Mouse (Mus musculus) retina, embryonic 14.5 days (tissue): ENCODE measurements around the gene Spem2.

Experiments
- DNase-seq: peaks from one replicate; pipeline ENCODE4 v3.0.0-alpha.2; 2015; ENCODE audit warnings: low spot score

Spem2 gene

DNA sequence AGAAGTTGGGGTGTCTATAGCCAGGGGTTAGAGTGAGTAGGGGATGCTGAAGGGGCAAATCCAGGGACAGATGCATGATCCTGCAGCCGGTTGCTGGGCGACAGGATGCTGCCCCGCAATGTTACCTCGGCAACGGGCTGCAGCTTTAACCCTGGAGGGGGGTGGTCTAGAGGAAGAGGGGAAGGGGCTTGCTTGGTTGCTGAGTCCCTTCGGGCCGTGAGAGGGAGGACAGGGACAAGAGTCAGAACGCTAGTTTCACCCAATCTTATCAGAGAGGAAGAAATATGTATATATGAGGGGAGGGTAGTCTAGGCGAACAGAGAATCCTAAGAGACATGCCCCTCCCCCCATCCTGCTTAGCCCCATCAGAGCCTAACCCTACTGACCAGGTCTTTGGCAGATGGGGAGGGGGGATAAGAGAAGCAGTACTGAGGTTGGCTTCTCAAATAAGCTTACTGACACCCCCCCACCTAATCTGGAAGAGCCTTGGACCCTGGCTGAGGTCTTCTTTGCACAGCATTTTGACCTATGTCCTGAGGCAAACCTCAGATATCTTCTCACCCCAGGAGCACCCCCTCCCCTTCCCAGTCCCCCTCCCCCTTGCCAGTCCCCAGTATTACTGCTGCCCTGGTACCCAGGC lies 17.2 kb upstream of the Spem2 start:
- DNase-seq = peak; percentile 68

DNA sequence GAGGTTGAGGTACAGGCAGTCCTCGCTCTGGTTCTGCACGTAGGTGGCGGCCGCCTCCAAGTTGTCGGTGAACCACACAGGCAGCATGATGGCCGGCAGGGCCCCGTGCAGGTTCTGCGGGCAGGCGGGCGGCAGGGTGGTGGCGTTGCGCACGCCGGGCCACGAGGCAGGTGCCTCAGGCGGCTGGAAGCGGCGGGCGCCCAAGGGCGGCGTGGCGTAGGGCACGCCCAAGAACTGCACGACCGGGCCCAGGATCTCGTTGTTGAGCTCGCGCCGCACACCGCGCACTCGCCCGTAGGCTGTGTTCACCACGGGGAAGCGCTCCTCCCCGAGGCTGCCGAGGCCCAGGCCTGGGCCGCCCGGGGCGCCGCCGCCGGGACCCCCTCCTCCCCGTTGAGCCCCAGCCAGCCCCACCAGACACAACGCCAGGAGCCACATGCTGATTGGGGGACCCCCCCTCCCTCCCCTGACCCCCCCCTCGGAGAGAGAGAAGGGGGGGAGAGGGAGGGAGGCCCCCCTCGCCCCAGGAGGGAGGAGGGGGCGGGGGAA lies 15.8 kb upstream of the Spem2 start:
- DNase-seq = peak; percentile 40

DNA sequence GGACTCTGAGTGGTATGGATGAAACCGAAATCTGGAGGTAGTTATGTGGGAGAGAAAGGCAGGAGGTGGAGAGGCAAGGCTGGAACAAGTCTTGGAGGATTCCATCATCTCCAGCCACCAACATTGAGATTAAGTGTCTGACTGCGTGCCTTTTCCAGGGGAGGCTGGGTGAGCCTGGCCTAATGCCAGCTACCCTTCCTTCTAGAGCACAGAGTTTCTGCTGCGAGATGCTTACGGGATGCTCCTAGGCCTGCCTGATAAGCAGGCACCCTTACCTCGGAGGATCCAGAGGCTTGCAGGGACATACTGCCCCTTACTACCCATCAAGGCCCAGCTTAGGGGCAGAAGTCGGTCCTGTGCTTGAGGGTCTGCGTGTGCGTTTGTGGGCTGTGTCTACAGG lies 15.3 kb upstream of the Spem2 start:
- no peak for DNase-seq

DNA sequence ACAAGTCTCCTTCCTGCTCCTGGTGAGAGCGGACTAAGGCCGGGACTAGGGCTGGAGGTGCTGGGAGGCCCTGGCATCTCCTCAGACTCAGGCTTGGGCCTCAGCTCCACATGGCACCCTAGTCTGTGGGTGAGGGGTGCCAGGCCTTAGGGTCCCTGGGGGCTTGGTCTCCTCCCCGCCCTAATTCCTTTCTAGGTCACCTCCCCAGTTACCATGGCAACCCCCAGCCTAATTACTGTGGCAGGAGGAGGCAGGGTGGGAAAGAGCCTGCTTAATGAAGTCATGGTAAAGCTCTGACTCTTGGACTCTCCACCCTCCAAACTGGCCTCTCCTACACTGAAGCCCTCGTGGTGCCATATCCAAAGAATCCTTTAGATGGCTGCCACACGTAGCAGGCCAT lies 10.6 kb upstream of the Spem2 start:
- peak; percentile 70 for DNase-seq

DNA sequence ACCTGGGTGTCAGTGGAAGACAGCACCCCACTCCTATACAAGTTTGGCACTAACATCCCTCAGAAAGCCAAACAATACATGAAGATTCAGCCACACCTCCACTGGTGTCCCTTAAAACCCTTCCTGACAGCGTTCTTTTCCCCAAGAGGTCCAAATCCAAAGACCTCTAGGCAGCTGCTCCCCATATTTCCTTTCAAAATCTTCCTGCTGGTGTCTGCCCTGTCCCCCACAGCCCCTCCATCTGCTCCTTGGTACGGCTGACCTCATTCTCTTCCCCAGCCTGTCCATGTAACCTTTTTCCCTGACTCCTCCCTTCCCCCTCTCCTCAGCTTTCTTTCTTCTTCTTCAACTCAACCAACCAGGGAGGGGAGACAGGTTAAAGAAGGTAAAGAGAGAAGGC lies 5.2 kb upstream of the Spem2 start:
- DNase-seq = no peak

DNA sequence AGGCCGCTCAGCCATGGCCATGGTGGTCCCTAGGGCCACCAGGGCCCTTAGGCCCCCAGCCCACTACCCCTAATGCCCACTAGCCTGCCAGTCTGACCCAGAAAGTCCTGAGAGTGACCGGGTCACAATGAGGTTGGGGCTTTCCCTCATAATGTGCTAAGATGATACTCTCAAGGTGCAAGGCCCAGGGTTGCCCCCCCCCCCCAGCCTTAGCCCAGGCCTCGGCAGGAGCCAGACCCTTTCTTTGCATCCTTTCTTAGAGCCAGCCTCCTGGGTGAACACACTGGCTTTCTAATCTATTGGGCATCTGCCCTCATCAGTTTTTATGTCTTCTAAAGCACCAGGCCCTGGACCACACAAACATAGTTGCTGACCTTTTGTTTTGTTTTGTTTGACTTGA lies 3.8 kb upstream of the Spem2 start, which contains the start of gene Spem1:
Gene Spem1 (minus strand): TSS at position 101 of the 400 bp plus-strand sequence.
- DNase-seq = no peak

DNA sequence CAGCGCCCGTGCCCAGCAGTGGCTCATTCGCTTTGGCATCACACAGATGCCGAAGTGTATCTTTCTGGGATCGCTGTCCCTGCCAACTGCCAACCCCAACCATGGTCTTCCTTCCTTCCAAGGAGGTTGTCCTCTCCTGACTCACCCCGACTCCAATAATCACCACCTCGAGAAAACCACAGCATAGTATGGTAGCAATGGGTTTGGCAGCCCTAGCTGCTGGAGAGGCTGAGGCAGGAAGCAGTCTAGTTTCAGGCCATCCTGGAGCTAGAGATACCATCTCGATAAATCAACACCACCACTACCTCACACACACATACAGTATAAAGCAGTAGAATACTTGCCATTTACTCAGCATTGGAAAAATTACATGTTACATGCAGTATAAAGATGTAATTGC lies 606 bp upstream of the Spem2 start:
- no peak for DNase-seq

DNA sequence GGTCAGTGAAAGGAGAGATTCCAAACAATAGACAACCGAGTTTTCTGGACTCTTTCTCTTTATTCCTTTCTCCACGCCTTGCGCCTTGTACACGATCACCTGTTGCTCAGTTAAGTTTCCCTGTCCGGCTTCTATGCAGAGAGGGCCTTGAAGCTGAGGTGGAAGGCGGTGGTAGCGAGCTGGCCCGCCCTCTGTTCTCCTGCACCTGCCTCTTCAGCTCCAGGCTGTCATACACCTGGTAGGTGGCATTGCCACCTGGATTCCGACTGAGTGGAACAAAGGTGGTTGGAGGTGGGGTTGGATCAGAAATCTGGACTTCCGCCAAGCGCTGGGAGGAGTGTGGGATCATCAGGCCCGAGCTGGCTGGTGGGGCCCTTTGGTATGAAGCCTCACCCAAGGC lies 1.7 kb downstream of the Spem2 start:
- no peak for DNase-seq

DNA sequence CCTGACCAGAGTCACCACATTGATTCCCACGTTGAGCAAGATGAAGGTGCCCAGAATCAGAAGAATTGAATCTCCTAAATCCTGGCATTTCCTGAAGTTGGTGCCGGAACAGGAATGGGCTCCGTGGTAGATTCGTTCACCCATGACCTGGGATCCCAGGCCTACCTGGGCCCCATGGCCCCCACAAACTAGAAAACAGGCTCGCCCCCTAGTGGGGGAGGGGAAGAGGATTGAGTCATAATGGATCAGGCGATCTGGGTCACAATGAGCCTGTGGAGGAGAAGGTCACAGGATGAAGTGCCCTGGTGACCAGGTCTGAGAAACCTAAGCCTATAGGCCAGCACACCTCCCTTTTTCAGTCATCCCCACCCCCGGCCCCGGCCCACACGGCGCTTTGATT lies 3.1 kb downstream of the Spem2 start, which contains the start of gene Gm39566:
Gene Gm39566 (minus strand): TSS at position 144 of the 400 bp plus-strand sequence.
- DNase-seq = no peak

DNA sequence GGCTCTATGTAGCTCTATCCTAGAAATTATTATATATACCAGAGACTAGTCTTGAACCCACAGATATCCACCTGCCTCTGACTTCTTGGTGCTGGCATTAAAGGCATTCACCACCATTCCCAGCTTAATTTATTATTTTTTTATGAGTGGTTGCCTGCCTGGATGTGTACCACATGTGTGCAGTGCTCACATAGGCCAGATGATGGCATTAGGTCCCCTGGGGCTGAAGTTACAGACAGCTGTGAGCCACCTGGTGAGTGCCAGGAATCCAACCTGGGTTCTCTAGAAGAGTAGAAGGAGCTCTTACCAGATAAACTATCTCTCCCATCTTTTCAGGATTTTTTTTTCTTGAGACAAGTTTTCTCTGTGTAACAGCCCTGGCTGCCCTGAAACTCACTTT lies 8.0 kb downstream of the Spem2 start:
- DNase-seq = no peak

DNA sequence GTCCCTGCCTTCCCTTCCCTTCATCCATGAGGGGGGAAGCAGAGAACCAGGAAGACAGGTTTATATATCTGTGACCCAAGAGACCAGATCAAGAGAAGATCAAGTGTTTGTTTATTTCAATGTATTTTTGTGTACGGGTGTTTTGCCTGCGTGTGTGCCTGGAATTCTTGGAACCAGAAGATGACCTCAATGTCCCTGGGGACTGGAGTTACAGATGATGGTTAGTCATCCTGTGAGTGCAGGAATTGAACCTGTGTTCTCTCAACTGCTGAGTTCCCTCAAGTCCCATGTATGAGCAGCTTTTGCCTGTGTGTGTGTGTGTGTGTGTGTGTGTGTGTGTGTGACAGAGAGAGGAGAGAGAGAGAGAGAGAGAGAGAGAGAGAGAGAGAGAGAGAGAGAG lies 10.6 kb downstream of the Spem2 start:
- DNase-seq = no peak

DNA sequence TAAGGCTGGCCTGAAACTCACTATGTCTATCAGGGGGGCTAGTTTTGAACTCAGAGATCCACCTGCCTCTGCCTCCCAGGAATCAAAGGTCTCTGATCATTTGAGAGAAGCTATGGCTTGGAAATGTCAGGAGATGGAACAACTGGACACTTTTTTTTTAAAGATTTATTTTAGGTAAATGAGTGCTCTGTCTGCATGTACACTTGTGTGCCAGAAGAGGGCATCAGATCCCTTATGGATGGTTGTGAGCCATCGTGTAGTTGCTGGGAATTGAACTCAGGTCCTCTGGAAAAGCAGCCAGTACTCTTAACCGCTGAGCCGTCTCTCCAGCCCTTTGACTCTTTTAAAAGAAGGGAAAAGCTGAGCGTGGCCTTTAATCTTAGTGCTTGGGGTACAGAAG lies 11.9 kb downstream of the Spem2 start:
- no peak for DNase-seq

DNA sequence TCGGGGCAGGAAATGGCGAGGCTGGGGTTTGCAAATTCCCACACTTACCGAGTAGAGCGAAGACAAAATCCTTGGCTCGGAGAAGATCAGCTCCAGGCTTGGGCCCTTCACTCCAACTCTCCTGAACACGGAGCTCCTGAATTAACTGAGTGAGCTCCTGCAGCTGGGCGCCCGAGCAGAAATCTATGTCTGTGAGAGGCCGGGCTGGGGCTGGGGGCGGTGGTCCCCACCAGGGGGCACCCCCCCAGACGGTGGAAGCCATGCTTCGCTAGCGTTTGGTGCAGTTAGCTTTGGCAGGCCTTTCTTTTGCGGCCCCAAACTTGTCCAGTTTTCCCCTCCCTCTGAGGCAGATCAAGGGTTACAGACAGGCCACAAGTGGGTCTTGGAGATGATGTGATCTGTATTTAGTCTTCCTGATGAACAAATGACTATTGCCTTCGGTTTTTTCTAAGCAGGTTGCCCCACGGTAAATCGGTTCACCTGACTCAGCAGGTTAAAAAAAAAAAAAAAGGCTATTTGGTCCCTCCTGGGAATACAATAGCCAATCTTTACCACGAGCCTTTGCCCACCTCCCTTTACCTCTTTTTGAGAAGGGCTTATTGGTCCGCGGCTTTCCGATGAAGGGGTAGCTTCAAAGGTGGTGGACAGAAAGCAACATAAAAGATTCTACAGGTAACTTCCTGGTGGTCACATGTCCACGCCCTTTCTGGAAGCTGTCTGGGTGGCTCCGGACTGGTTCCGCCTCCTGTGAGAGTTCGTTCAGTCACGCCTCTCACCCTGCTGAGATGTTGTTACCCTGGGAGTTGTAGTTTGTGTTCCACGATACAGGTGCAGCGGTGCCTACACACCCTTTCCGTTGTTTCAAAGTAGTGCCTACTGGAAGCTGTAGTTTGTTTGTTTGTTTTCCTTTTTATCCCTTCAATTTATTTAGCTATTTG lies 13.0 kb downstream of the Spem2 start, which contains the start of gene Tmem102:
Gene Tmem102 (minus strand): TSS at position 653 of the 938 bp plus-strand sequence.
- DNase-seq = no peak

DNA sequence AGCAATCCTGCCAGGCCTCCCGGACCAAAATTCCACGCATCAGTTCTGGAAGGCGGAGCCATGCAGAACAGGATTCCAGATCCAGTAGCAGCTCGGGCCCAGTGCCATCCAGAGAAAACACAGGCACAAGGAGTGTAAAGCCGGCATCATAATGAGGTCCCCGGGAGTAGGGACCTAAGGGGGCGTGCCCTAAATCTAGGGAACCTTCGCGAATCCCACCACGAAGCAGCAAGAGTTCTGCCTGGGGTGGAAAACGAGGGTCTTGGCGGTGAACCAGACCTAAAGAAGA lies 13.7 kb downstream of the Spem2 start:
- no peak for DNase-seq

DNA sequence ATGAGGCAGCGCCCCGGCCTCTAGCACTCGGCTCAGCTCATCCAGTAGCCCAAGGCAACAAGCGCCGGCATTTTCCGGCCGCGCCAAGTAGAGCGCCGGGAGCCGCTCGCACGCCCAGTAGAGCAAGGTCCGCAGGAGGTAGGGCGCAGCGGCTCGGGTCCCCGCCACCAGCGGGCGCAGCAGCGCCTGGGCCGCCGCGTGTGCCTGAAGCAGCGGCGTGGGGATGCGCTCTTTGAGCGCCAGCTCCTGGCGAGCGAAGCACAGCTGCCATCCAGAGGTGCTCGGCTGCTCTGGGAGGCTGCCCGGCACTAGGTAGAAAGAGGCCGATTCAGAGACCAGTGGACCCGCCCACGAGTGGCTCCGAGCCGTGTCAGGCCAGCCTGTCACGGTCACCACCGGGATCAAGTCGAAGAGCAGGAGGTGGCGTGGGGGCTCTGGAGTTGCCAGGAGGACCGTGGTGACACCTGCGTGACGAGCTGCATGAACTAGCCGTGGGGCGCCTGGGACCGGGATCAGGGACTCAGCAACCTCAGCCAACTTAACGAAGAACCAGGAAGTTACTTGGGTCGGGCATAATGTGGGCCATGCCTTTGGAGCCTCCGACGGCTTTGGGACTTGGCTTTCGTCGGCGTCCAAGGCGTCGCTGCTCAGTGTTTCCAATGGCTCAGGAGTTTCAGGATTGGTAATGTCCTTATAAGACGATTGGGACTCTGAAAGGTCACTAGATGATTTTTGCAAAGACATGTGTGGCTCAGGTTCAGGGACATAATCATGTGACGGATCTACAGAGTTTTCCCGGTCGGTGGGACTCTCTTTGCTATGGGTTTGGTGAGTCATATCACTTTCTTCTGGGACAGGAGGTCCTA lies 14.2 kb downstream of the Spem2 start:
- DNase-seq = peak; percentile 80

DNA sequence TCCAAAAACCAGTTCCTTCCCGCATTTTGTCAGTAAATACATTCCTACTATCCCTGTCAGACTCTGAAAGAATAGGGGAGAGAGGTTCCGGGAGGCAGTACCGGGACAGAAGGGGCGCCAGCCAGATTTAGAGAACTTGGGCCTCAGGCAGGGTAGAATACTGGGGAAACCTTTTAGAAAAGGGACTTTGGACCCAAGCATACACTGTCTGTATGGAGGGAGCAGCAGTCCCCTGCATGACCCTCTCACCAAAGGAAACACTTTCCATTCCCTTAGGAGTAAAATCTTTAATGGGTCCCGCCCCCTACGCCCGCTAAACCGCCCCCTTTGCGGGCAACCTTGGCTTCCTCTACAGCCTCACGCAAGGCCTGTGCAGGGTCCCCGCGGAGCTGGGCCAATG lies 14.9 kb downstream of the Spem2 start:
- no peak for DNase-seq

DNA sequence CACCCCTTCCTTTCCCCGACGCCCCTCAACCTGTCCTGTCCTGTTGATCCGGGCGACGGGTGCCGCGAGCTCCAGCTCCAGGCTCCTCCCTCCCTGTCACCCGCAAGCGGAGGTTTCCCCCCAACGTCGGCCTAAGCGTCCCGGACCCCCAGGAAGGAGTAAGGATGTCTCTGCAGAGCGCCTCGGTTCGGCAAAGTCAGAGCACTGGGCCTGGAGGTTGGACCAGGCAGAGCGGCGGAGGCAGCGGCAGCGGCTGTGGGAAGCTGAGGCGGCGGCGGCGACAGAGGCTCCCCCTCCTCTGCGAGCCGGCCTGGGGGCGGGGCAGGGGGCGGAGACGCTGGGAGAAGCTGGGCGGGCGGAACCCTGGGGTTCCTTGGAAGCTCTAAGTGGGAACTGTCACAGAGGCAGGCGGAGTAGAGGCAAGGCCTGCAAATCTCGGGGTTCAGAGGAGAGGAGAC lies 15.6 kb downstream of the Spem2 start:
- peak; percentile 77 for DNase-seq

DNA sequence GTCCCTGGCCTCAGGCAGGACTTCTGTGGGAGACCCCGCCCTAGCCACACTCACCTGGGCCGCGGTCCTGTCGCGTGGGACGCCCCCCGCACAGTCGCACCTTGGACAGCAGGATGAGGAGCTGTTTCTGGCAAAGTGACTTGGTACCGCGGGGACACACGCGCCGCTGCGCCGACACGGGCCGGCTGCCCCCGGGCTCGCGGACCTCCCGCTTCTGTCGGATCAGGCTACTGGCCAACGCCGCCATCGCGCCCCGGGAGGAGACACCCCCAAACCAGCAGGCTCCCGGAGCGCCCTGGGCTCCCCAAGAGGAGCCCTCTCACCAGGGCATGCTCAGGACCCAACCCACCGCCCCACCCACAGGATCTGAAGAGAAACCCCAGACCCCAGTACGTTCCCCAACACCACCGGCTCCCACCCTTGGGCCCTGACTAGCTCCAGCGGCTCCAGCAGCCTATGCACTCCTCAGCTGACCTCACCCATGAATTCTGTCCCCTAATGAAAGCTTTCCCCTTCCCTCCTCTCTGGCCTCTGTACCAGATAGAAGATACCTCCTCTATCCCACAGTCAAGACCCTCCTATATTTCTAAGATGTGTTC lies 16.8 kb downstream of the Spem2 start, which contains the start of gene Fgf11:
Gene Fgf11 (minus strand): TSS at position 479 of the 599 bp plus-strand sequence.
- no peak for DNase-seq

DNA sequence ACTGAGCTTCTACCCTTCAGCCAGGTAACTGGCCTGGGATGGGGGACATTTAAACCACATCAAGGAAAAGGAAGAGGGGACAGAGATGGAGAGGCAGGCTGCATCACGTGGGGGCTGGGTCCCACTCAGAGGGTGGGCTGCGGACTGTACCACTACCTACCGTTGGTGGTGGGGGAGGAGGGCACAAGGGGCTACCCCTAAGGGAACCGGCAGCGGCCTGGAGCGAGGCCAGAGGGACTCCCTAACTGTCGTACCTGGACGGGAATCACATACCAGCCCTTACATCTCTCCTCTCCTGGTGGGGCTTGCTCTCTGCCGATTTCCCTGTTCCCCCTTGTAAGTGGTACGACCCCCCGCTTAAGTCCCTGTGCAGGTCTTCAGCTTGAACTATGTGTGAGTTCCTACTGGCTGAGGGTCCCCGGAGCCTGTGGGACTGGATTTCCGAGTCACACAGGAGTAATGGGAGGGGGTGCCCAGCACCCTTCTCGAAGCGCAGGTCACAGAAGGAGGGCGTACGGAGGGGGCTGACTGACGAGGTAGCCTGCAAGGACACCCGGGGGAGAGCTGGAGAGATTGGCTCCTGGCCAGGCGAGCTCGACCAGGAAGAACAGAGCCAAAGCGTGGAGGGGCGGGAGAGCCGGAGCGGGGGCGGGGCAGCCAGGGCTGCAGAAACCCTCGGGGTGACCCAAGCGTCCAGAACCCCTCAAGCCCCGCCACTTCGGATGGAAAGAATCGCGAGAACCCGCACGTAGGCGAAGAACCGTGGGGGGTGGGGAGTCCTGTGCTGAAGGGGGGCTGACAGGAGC lies 17.7 kb downstream of the Spem2 start:
- DNase-seq = peak; percentile 84

DNA sequence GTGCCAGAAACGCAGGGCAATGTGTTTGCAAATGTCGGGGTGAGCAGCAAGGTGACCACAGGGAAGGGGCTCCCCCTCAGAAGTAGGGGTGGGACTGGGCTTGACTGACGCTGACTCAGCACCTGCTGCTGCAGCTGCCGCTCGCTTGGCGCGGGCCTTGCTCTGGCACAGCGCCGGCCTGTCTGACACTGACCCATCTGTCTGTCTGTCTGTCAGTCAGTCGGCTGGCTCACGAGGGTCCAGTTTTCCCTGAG lies 18.2 kb downstream of the Spem2 start:
- no peak for DNase-seq
